Mouse (Mus musculus): ENCODE measurements around the gene Zc2hc1b.

The Zc2hc1b gene

DNA sequence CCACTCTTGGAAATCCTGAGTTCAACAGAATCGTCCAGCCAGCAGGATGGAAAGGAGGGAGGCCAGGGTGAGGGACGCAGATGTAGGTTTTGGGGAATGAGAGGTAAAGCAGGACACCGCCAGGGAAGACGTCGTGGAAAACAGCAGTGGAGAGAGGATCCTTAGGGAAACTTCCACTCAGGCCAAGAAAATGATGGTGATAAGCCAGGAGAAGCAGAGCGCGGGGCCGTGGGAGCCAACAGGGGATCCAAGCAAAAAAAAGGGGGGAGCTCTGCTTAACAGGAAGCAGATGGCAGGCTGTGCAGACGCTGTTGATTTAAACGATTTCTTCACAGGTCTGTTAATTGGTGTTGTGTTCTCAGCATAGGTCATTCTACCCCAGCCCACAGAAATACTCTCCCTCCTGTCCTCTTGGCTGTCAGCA is 5.0 kb downstream of the Zc2hc1b start:
- DNase-seq (ENCODE audit: low spot score in 2 of 2) = no peak

- no peak for DNase-seq (ENCODE audit: low spot score in 2 of 2)
These were observed 6.4 kb downstream of the Zc2hc1b start for GRCm38 (mm10) chr10:13171461-13171860.

DNA sequence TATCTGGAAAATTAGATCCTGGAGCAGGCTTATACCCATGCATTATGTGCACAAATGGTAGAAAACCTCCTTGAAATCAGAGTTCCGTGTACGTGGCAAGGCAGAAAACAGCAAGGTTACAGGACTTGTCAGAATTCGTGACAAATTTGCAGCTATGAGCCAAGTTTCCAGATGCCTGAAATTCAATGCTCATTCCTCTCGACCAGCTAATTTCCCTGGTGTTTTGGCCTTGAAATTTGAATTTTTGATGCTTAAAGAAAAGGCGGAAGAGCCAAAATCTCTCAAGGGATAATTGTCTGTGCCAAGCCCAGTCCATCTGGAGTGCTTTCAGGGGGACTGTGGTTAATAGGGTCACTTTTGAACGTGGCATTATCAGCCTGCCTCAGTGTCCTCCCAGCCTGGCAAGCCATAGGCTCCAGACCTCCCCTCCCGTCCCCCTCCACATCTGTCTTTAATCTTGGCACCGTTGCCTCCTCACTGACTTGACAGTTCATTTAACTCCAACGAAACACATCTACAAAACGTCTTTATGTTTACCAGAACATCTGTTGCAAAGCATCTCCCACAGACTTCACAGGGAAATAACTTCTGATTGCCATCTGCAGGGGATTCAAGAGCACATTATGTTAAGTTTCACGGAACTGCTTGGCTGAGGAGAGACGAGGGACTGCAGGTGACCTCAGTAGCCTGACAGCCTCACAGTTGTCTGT is 6.9 kb downstream of the Zc2hc1b start:
- DNase-seq (ENCODE audit: low spot score in 2 of 2) = no peak

GRCm38 (mm10) chr10:13168461-13168860 is 9.4 kb downstream of the Zc2hc1b start:
- no peak for DNase-seq (ENCODE audit: low spot score in 2 of 2)

DNA sequence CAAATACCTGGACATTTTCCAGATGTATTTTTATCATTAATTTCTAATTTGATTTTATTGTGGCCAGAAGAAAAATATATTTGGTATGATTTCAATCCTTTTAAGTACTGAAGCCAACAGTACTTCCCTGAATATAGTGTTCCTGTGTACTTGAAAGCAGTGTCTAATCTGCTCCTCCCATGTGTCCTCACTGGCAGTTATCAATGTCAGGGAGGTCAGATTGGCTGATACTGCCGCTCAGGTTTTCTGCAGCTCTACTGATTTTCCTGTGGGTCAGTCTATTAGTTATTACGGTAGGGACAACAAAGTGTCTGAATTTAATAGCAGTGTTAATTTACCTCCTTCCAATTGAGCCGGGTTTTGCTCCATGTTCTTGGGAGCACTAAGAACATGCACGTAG is 15.8 kb downstream of the Zc2hc1b start:
- DNase-seq (ENCODE audit: low spot score in 2 of 2) = no peak

DNA sequence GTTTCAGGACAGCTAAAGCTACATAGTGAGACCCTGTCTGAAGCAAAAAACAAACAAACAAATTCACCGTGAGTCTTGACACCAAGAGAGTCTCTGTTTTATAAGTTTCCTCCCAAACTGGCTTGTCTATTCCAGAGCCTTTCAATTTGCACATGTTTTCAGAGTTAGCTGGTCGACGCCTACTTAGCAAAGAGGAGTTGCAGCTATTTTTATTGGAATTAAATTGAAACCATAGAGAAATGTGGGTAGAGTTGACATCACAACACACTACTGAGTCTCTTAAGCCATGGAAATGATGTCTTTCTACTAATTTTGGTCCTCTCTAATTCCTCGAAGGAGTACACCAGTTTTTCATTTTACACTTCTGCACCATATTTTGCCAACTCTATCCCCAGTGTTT is 16.9 kb downstream of the Zc2hc1b start:
- no peak for DNase-seq (ENCODE audit: low spot score in 2 of 2)

GRCm38 (mm10) chr10:13155377-13155776 is 22.4 kb downstream of the Zc2hc1b start:
- DNase-seq (ENCODE audit: low spot score in 2 of 2) = no peak

GRCm38 (mm10) chr10:13152811-13153364 is 24.9 kb downstream of the Zc2hc1b start:
- no peak for DNase-seq (ENCODE audit: low spot score in 2 of 2)

DNA sequence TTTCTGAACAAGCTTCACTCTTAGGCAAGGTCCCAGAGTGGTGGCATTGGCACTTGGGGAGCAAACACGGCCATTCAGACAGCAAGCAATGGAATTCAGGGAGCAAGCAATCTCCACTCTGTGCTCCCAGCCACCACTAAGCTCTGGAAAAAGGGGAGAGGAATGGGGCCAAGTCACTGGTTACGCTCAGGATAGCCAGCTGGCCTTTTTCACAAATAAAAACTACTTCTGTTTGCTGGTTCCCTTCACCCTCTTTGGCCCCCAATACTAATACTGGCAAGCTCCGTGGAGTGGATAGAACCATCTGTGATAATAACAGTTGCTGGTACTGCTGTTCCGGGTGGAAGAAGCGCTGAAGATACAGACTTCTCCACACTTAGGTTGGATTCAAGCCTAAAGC is 26.5 kb downstream of the Zc2hc1b start:
- DNase-seq (ENCODE audit: low spot score in 2 of 2) = no peak

DNA sequence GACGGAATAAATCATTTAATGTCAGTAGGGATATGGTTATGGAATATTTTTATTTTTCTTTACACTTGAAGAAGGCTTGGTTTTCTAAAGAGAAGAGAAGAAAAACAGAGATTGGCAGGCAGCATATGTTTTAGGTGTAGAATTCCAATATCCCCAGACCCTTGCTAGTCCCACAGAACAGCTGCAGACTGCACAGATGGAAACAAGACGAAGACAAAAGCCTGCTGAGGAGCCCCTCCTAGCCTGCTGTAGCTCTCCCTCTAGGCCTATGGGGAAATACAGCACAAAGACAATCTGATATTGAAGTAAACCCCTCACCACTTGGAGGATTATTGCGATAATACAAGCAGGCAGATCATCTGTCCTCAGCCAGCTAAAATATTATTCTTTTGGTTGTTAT is 27.4 kb downstream of the Zc2hc1b start:
- no peak for DNase-seq (ENCODE audit: low spot score in 2 of 2)

DNA sequence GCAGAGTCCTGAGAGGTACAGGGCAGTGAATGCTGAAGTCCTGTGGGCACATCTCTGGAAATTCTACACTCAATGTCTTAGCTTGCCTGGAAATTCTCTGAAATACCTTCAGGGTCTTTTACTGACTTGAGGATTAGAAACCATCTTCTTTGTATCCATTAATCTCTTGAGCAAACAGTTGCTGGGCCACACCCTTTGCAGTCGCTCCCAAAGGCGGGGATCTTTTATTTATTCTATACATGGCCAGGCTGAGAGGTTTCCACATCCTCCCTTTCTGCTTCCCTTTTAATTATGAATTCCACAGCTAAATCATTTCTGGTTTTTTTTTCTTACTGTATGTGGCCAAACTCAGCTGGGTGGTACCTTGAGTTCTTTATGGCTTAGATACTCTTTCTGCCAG is 37.4 kb downstream of the Zc2hc1b start:
- DNase-seq (ENCODE audit: low spot score in 2 of 2) = no peak

GRCm38 (mm10) chr10:13137906-13138305 is 39.9 kb downstream of the Zc2hc1b start:
- DNase-seq (ENCODE audit: low spot score in 2 of 2) = no peak

DNA sequence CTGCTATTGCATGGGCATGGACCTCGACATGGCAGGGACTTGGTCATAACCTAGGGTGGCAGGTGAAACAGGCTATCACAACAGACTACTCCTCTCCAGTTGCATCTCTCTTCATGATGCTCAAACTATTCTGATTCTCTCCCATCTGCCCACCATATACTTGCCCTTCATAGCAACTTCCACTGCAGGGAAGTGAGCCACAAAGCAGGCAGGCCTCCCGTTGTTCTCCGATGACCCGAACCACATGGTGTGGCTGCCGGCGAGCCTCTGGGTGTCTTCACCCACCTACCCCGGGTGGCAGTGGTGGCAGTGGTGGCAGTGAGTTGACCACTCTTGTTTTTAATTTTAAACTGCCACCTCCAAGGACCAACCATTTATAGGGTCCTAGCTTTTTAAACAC is 42.1 kb downstream of the Zc2hc1b start:
- DNase-seq (ENCODE audit: low spot score in 2 of 2) = no peak

GRCm38 (mm10) chr10:13135276-13135675 is 42.5 kb downstream of the Zc2hc1b start:
- DNase-seq (ENCODE audit: low spot score in 2 of 2) = no peak

GRCm38 (mm10) chr10:13133850-13134249 is 44.0 kb downstream of the Zc2hc1b start:
- no peak for DNase-seq (ENCODE audit: low spot score in 2 of 2)

DNA sequence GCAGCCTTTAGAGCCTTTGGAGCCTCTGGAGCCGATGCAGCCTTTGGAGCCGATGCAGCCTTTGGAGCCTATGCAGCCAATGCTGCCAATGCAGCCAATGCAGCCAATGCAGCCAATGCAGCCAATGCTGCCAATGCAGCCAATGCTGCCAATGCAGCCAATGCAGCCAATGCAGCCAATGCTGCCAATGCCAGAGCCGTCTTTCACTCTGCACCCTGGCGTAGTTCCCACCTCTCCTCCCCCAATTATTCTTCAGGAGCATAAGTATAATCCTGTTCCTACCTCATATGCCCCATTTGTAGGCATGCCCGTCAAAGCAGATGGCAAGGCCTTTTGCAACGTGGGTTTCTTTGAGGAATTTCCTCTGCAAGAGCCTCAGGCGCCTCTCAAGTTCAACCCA is 49.9 kb downstream of the Zc2hc1b start:
- DNase-seq (ENCODE audit: low spot score in 2 of 2) = no peak

DNA sequence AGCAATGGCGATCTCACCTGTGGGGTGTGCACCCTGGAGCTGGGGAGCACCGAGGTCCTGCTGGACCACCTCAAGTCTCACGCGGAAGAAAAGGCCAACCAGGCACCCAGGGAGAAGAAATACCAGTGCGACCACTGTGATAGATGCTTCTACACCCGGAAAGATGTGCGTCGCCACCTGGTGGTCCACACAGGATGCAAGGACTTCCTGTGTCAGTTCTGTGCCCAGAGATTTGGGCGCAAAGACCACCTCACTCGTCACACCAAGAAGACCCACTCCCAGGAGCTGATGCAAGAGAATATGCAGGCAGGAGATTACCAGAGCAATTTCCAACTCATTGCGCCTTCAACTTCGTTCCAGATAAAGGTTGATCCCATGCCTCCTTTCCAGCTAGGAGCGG is 50.5 kb downstream of the Zc2hc1b start:
- DNase-seq (ENCODE audit: low spot score in 2 of 2) = no peak

GRCm38 (mm10) chr10:13125811-13126210 is 52.0 kb downstream of the Zc2hc1b start:
- no peak for DNase-seq (ENCODE audit: low spot score in 2 of 2)

DNA sequence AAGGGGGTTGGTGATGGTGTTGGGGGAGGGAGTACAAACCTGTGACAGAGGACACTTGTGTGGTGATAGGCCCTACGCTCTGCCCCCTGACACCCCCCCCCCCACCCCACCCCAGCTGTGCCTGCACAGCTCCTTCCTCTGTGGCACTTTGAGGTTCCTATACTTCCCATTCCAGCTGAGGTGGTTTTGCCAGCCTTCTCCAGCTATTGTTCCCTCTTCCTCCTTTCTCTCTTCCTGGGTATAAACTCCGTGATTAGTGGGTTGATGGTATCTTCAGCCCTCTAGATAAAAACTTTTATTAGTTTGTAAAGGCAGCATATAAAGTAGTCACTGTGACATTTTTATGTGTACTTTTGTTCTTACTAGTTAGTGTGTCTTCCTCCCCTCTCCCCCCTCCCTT is 58.5 kb downstream of the Zc2hc1b start:
- DNase-seq (ENCODE audit: low spot score in 2 of 2) = no peak

DNA sequence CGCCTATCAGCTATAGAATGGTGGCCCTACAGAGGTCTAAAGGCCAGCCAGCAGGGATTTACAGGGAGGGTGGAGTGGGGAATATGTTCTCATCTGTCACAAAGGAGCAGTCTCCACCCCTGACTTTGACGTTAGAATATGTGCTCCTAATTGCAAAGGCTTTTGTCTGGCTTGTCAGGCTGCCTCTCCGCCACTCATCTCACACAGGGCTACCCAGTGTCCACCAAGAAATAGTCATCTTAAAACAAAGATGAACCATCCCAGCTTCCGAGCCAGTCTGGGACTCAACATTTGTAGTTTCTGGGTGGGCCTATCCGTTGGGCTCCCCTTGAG is 59.1 kb downstream of the Zc2hc1b start:
- DNase-seq (ENCODE audit: low spot score in 2 of 2) = no peak

- DNase-seq (ENCODE audit: low spot score in 2 of 2) = no peak
These were observed 59.6 kb downstream of the Zc2hc1b start for GRCm38 (mm10) chr10:13118024-13118769.

DNA sequence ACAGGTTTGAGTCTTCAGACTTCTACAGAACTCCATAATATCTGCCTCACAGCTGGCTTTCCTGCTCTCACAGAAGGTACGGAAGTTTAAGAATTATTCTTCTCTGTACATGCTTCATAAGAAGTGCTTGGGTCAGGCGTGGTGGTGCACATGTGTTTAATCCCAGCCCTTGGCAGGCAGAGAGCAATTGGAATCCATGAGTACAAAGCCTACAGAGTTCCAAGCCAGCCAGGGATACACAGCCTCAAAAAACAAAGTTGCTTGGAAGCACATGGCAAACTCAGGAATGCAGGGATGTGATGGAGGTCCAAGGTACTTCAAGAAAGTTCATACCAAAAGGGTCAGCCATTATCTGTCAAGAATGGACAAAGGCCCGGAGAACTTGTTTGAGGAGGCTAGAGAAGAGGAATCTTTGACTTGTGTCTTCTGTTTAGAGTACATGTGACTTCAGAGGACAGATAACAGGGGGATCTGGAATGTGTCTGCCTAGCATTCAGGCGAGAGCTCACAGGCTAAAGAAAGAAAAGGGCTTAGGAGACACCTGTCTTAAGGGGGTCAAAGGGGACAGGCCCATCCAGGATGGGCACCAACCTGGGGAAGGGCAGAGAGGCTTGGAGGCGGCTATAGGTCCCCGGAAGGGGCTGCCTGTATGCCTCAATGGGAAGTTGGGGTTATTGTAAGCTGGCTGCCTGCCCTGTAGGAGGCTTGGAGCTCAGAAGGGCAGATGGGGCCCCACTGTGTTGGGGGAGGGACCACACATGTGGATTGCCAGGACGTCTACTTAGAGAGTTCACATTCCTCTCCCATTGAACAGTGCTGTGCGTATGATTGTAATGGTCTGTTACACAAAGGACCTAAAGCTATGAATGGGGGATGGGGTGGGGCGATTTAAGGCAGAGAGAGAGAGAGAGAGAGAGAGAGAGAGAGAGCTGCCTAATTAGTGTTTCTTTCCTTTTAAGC is 60.8 kb downstream of the Zc2hc1b start:
- DNase-seq (ENCODE audit: low spot score in 2 of 2) = no peak

All from right cerebral cortex, postnatal 36 days (tissue).